Mouse (Mus musculus): ENCODE results near the gene Akt1s1. TPM values are rescaled to one million over a fixed set of nuclear protein-coding genes. Genes with fewer than 3 reads are reported as not detected.
"Not testable (repeated sequence)": the region's sequence is repeated elsewhere in the genome, so short reads cannot be mapped to it uniquely, and the experiment has no call there.

The Akt1s1 gene
- polyA plus RNA-seq, 1 experiment from 2014 or later, result 89.5 TPM

DNA sequence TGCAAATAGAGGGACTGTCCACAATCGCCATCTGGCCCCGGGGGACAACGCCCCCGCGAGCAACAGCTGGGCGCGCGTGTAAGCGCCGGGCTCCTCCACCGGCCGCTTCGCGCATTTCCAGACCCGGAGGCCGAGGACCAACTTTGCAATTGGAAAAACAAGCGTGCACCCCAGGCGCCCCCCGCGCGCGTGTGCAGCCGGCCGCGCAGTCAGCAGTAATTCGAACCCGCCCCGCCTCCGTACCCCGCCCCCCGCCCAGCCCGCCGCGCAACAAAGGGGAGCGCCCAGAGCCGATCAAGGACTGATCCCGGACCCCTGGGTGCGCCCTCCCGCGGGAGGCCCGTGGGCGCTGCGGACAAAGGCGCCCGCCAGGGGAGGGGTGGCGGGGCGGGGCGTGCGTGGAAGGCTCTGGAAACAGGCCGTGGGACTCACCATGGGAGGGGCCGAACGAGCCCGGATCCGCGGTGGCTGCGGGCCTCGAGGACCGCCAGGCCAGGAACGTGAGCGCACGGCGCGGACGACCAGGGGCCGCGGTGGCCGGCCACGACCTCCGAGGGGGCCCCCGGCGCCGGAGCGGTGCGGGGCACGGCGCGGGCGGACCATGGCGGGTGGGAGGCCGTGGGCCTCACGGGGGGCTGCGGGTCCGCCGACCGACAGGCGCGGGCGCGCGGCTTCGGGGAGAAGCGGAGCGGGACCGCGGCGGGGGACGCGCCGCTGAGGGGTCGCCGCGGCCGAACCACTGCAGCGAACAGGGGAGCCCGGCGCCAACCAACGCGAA, 20.3 kb downstream of the Akt1s1 start:
- Histone ChIP-seq H3K27me3 (ENCODE audit: low read depth, poor library complexity, severe bottlenecking) (no peaks in the 10 kb centered on the region), H3K9me3 (replicated peaks) (no peaks in the 10 kb centered on the region), H3K27ac (replicated peaks) (peak overlapping the region; percentile 99), H3K4me1 (peaks cover 62% of the 10 kb centered on the region), H3K36me3 (peaks cover 42% of the 10 kb centered on the region), H3K4me3 (peak overlapping the region; percentile 98)
- peak; percentile 79 for DNase-seq (ENCODE audit: low spot score)
- WGBS, result under 1% methylated on average over 105 of the region's 108 CpGs

DNA sequence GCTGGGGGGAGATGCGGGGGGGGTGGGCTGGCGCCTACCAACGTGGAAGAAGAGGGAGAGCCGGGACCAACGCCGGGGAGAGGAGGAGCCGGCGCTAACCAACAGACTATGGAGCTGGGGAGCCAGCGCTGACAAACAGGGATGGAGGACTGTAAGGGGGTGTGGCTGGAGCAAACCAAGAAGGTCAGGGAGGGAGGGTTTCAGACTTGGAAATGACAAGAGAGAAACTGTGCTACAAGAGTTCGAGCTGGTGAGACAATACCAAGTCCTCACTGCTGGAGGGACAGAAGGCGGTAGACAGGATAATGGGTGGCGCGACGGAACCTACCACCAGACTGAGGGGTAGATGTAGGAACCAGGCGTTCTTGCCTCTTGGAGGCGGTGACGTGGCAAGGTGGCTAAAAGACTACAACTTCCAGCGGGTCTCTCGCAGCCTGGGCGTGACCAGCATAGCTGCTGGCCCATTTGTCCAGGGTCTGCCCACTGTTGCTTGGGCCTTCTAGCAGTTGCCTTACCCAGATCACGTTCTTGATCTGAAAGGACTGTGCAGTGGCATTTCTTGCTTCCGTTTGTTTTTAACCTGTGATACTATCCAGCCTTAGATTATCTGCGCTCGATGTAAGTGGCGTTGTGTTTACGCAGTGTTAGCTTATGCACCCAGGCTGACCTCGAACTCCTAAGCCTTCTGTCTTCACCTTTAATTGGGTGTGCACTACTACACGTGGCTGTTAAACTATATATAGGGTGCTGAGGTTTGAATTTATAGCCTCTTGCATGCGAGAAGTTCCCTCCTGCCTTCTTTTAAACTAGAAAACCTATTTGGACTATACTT, 21.1 kb downstream of the Akt1s1 start, which contains the start of gene Ptov1:
Gene Ptov1, minus strand, starts transcription at position 92 of the 832 bp plus-strand sequence.
- Histone ChIP-seq H3K9me3 (replicated peaks) (no peaks in the 10 kb centered on the region), H3K27ac (replicated peaks) (peak within 1 kb of the TSS; percentile 99), H3K27me3 (ENCODE audit: low read depth, poor library complexity, severe bottlenecking) (no peaks in the 10 kb centered on the region), H3K4me1 (peaks cover 62% of the 10 kb centered on the region), H3K36me3 (peaks cover 34% of the 10 kb centered on the region), H3K4me3 (peak within 1 kb of the TSS; percentile 98)
- peak; percentile 95 for DNase-seq (ENCODE audit: low spot score)
- 13% methylated on average over 29 of the region's 29 CpGs for WGBS

DNA sequence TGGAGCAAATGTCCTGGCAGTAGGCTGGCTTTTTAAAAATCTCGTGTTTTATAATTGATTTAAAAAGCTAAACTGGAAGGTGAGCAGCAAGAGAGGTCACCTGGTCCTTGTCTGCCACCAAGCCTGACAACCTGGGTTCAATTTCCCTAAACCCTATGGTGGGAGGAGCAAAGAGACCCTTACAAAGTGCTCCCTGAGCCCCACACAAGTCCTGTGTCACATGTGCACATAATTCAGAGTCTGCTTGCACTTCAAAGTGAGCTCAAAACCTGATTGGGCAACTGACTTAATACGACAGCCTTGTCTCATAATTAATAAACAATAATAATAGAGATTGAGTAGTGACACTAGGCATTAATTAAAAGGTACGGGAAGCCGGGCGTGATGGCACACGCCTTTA, 21.8 kb downstream of the Akt1s1 start:
- H3K9me3 ChIP-seq (replicated peaks), result no peaks in the 10 kb centered on the region
- H3K4me1 ChIP-seq, result peaks cover 56% of the 10 kb centered on the region
- H3K4me3 ChIP-seq, result peak overlapping the region; percentile 98
- no peak for DNase-seq (ENCODE audit: low spot score)
- peaks cover 30% of the 10 kb centered on the region for H3K36me3 ChIP-seq
- H3K27me3 ChIP-seq (ENCODE audit: low read depth, poor library complexity, severe bottlenecking), result no peaks in the 10 kb centered on the region
- 84% methylated on average over 6 of the region's 6 CpGs for WGBS
- H3K27ac ChIP-seq (replicated peaks), result peak overlapping the region; percentile 99

DNA sequence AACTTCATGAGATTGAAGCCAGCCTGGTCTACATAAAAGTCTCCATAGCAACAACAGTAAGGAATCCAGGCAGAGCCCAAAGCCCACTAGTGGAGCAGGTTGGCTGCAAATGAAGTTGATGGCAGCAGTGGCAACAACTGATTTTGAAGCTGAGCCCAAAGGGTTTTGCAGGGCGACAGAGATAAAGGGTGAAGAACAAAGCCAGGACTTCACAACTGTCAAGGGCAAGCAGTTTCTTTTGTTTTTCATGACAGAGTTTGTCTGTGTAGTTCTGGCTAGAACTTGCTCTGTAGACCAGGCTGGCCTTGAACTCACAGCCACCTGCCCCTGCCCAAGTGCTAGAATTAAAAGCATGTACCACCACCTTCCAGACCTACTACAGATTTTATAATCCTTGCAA, 22.4 kb downstream of the Akt1s1 start:
- Histone ChIP-seq H3K27ac (replicated peaks) (no peak overlapping the region), H3K4me3 (peak overlapping the region; percentile 16; the same call in 1 of the 2 replicates), H3K36me3 (peaks cover 30% of the 10 kb centered on the region), H3K27me3 (ENCODE audit: low read depth, poor library complexity, severe bottlenecking) (no peaks in the 10 kb centered on the region), H3K9me3 (replicated peaks) (no peaks in the 10 kb centered on the region), H3K4me1 (peaks cover 50% of the 10 kb centered on the region)
- 60% methylated on average over 1 of the region's 1 CpGs for WGBS
- DNase-seq (ENCODE audit: low spot score), result no peak

GRCm38 (mm10) chr7:44871774-44872173, 23.0 kb downstream of the Akt1s1 start:
- H3K9me3 ChIP-seq (replicated peaks); H3K27me3 ChIP-seq (ENCODE audit: low read depth, poor library complexity, severe bottlenecking); DNase-seq (ENCODE audit: low spot score); H3K4me3 ChIP-seq; H3K27ac ChIP-seq (replicated peaks): not testable (repeated sequence)
- WGBS, result 93% methylated on average over 2 of the region's 2 CpGs
- Histone ChIP-seq H3K36me3 (peaks cover 30% of the 10 kb centered on the region), H3K4me1 (peaks cover 44% of the 10 kb centered on the region)

GRCm38 (mm10) chr7:44877833-44878232, 29.0 kb downstream of the Akt1s1 start:
- Histone ChIP-seq H3K27me3 (ENCODE audit: low read depth, poor library complexity, severe bottlenecking) (no peaks in the 10 kb centered on the region), H3K4me3 (peak overlapping the region; percentile 20; the same call in 1 of the 2 replicates), H3K9me3 (replicated peaks) (no peaks in the 10 kb centered on the region), H3K27ac (replicated peaks) (no peak overlapping the region), H3K4me1 (peaks cover 5% of the 10 kb centered on the region; the same call in 1 of the 2 replicates), H3K36me3 (peaks cover 75% of the 10 kb centered on the region)
- 92% methylated on average over 14 of the region's 14 CpGs for WGBS
- no peak for DNase-seq (ENCODE audit: low spot score)

DNA sequence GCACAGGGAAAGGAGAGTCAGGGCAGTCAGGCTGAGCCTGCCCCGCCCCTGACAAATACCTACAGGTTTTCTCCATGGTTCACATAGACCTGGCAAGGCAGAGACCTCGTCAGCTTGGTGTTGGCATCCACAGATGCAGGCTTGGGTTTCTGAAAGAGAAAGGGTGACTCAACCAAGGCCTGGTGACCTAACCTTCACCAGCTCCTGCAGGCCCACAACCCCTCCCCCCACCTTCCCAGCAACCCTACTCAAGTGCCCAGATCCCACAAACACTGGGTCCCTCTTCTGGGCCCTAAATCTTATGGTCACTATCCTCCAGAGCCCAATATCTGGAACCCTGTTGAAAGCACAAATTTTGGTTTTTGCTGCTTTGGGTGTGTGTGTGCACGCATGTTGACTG, 34.2 kb downstream of the Akt1s1 start:
- Histone ChIP-seq H3K4me3 (no peak overlapping the region), H3K4me1 (peaks cover 19% of the 10 kb centered on the region), H3K9me3 (replicated peaks) (no peaks in the 10 kb centered on the region), H3K36me3 (peaks cover 100% of the 10 kb centered on the region), H3K27ac (replicated peaks) (no peak overlapping the region), H3K27me3 (ENCODE audit: low read depth, poor library complexity, severe bottlenecking) (no peaks in the 10 kb centered on the region)
- DNase-seq (ENCODE audit: low spot score), result no peak
- WGBS, result 93% methylated on average over 3 of the region's 3 CpGs

DNA sequence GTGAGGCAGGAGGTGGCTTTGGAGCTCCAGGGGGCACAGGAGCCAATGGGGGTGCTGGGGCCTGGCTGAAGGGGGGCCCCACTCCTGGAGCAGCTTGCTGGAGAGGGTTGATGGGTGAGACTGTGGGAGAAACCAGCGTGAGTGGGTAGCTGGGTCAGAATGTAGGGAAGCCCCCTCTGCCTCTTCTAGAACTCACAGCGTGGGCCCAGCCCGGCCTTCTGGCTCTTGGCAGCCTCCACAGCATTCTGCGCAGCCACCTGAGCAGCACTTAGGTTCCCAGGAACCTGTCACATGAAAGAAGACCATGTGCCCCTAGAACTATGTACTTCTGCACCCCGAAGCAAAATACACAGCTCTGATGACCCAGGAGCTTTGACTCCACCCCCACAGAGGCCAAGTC, 35.8 kb downstream of the Akt1s1 start:
- no peak overlapping the region for H3K4me3 ChIP-seq
- 98% methylated on average over 5 of the region's 5 CpGs for WGBS
- no peaks in the 10 kb centered on the region for H3K27me3 ChIP-seq (ENCODE audit: low read depth, poor library complexity, severe bottlenecking)
- H3K9me3 ChIP-seq (replicated peaks), result no peaks in the 10 kb centered on the region
- no peak overlapping the region for H3K27ac ChIP-seq (replicated peaks)
- no peak for DNase-seq (ENCODE audit: low spot score)
- peaks cover 100% of the 10 kb centered on the region for H3K36me3 ChIP-seq
- peaks cover 34% of the 10 kb centered on the region for H3K4me1 ChIP-seq

GRCm38 (mm10) chr7:44886964-44887363, 38.2 kb downstream of the Akt1s1 start:
- 91% methylated on average over 7 of the region's 7 CpGs for WGBS
- peaks cover 53% of the 10 kb centered on the region for H3K4me1 ChIP-seq
- no peaks in the 10 kb centered on the region for H3K27me3 ChIP-seq (ENCODE audit: low read depth, poor library complexity, severe bottlenecking)
- no peak for DNase-seq (ENCODE audit: low spot score)
- H3K9me3 ChIP-seq (replicated peaks), result no peaks in the 10 kb centered on the region
- H3K27ac ChIP-seq (replicated peaks), result no peak overlapping the region
- H3K4me3 ChIP-seq, result no peak overlapping the region
- H3K36me3 ChIP-seq, result peaks cover 91% of the 10 kb centered on the region

- WGBS, result 96% methylated on average over 13 of the region's 13 CpGs
- Histone ChIP-seq H3K27ac (replicated peaks) (no peak overlapping the region; the same call in 1 of the 2 replicates), H3K4me1 (peaks cover 59% of the 10 kb centered on the region), H3K27me3 (ENCODE audit: low read depth, poor library complexity, severe bottlenecking) (no peaks in the 10 kb centered on the region), H3K9me3 (replicated peaks) (no peaks in the 10 kb centered on the region), H3K4me3 (0 out of 2 replicates have a peak overlapping the region, but pooled peaks have one; percentile 9), H3K36me3 (peaks cover 76% of the 10 kb centered on the region)
- no peak for DNase-seq (ENCODE audit: low spot score)
These were observed 39.7 kb downstream of the Akt1s1 start for GRCm38 (mm10) chr7:44888256-44889105.

- WGBS, result 92% methylated on average over 7 of the region's 7 CpGs
- H3K9me3 ChIP-seq (replicated peaks), result no peaks in the 10 kb centered on the region
- 0 out of 2 replicates have a peak overlapping the region, but pooled peaks have one; percentile 95 for H3K27ac ChIP-seq (replicated peaks)
- peaks cover 59% of the 10 kb centered on the region for H3K36me3 ChIP-seq
- peaks cover 76% of the 10 kb centered on the region for H3K4me1 ChIP-seq
- no peak for DNase-seq (ENCODE audit: low spot score)
- peak overlapping the region; percentile 90 for H3K4me3 ChIP-seq
- no peaks in the 10 kb centered on the region for H3K27me3 ChIP-seq (ENCODE audit: low read depth, poor library complexity, severe bottlenecking)
These were observed 41.4 kb downstream of the Akt1s1 start for GRCm38 (mm10) chr7:44890180-44890579.

- peaks cover 53% of the 10 kb centered on the region for H3K36me3 ChIP-seq
- no peak for DNase-seq (ENCODE audit: low spot score)
These were observed 41.9 kb downstream of the Akt1s1 start for GRCm38 (mm10) chr7:44890737-44891136.

More at GRCm38 (mm10) chr7:44890737-44891136, 41.9 kb downstream of the Akt1s1 start:
- Histone ChIP-seq H3K27me3 (ENCODE audit: low read depth, poor library complexity, severe bottlenecking) (no peaks in the 10 kb centered on the region), H3K27ac (replicated peaks) (peak overlapping the region; percentile 95), H3K4me3 (peak overlapping the region; percentile 90), H3K4me1 (peaks cover 76% of the 10 kb centered on the region), H3K9me3 (replicated peaks) (no peaks in the 10 kb centered on the region)
- 90% methylated on average over 4 of the region's 4 CpGs for WGBS
